Mouse (Mus musculus): ENCODE results near the gene Asb15. TPM values are rescaled to one million over a fixed set of nuclear protein-coding genes. Genes with fewer than 3 reads are reported as not detected.

The Asb15 gene
- polyA plus RNA-seq, 1 experiment = 0.01 TPM

- DNase-seq (ENCODE audit: low read depth) = no peak
- TF ChIP-seq POLR2A (IDR thresholded peaks at IDR 0.05; ENCODE audit: borderline replicate concordance, extremely low read depth, insufficient read depth, insufficient read length, poor library complexity, severe bottlenecking) = no peak
- no peak for TF ChIP-seq CTCF (IDR thresholded peaks at IDR 0.05; ENCODE audit: borderline replicate concordance, extremely low read depth, insufficient read depth, insufficient read length)
These were observed 69.6 kb downstream of the Asb15 start, which contains the start of gene Lmod2 for GRCm38 (mm10) chr6:24597500-24597899. Gene Lmod2, plus strand, starts transcription at chr6:24597762.

GRCm38 (mm10) chr6:24599179-24599578, 71.2 kb downstream of the Asb15 start:
- TF ChIP-seq CTCF (IDR thresholded peaks at IDR 0.05; ENCODE audit: borderline replicate concordance, extremely low read depth, insufficient read depth, insufficient read length) (no peak), POLR2A (IDR thresholded peaks at IDR 0.05; ENCODE audit: borderline replicate concordance, extremely low read depth, insufficient read depth, insufficient read length, poor library complexity, severe bottlenecking) (no peak)
- DNase-seq (ENCODE audit: low read depth) = no peak

DNA sequence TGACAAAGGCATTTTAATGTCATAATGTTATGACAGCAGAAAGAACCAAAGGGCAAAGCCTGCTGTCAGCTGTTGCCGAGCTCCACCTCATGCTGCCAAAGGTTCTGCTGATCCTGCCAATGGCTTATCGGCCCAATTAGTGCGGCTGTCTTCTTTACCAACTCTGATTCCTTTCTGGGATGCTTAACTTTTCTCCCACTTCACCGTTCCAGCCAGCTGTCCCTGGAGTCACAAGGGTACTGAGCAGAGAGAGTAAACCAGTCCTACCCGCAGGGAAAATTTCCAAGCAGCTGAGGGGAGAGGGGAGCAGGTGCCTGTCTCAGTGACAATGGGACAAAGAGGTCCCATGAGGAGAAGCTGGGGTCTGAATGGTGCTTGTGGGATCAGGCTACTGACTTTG, 71.7 kb downstream of the Asb15 start:
- DNase-seq (ENCODE audit: low read depth) = no peak
- no peak for TF ChIP-seq POLR2A (IDR thresholded peaks at IDR 0.05; ENCODE audit: borderline replicate concordance, extremely low read depth, insufficient read depth, insufficient read length, poor library complexity, severe bottlenecking)
- no peak for TF ChIP-seq CTCF (IDR thresholded peaks at IDR 0.05; ENCODE audit: borderline replicate concordance, extremely low read depth, insufficient read depth, insufficient read length)

- TF ChIP-seq CTCF (IDR thresholded peaks at IDR 0.05; ENCODE audit: borderline replicate concordance, extremely low read depth, insufficient read depth, insufficient read length) (no peak), POLR2A (IDR thresholded peaks at IDR 0.05; ENCODE audit: borderline replicate concordance, extremely low read depth, insufficient read depth, insufficient read length, poor library complexity, severe bottlenecking) (no peak)
- DNase-seq (ENCODE audit: low read depth) = no peak
These were observed 72.2 kb downstream of the Asb15 start for GRCm38 (mm10) chr6:24600134-24600533.

- no peak for DNase-seq (ENCODE audit: low read depth)
These were observed 72.8 kb downstream of the Asb15 start for GRCm38 (mm10) chr6:24600726-24601125.

GRCm38 (mm10) chr6:24601668-24602067, 73.7 kb downstream of the Asb15 start:
- TF ChIP-seq CTCF (IDR thresholded peaks at IDR 0.05; ENCODE audit: borderline replicate concordance, extremely low read depth, insufficient read depth, insufficient read length) (no peak), POLR2A (IDR thresholded peaks at IDR 0.05; ENCODE audit: borderline replicate concordance, extremely low read depth, insufficient read depth, insufficient read length, poor library complexity, severe bottlenecking) (no peak)
- DNase-seq (ENCODE audit: low read depth) = no peak

More at GRCm38 (mm10) chr6:24600726-24601125, 72.8 kb downstream of the Asb15 start:
- TF ChIP-seq CTCF (IDR thresholded peaks at IDR 0.05; ENCODE audit: borderline replicate concordance, extremely low read depth, insufficient read depth, insufficient read length) (no peak), POLR2A (IDR thresholded peaks at IDR 0.05; ENCODE audit: borderline replicate concordance, extremely low read depth, insufficient read depth, insufficient read length, poor library complexity, severe bottlenecking) (no peak)

DNA sequence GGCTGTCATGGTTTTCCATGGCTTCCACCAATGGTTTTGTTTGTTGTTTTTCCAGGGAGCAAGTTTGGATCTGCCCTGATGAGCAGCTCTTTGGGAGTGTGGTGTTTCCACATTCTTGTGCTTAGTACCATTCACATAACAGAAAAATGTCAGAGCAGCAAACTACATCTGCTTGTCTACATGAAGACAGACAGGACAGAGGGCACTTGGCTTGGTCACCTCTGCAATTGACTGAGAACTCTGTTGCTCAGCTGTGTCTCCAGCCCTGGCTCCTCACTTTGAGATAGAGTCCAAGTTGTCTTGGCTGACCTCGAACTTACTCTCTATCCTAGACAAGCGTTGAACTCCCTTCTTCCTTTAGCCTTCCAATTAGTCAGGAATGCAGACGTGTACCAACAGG, 74.4 kb downstream of the Asb15 start:
- no peak for DNase-seq (ENCODE audit: low read depth)
- no peak for TF ChIP-seq POLR2A (IDR thresholded peaks at IDR 0.05; ENCODE audit: borderline replicate concordance, extremely low read depth, insufficient read depth, insufficient read length, poor library complexity, severe bottlenecking)
- no peak for TF ChIP-seq CTCF (IDR thresholded peaks at IDR 0.05; ENCODE audit: borderline replicate concordance, extremely low read depth, insufficient read depth, insufficient read length)

GRCm38 (mm10) chr6:24602993-24603392, 75.0 kb downstream of the Asb15 start:
- TF ChIP-seq CTCF (IDR thresholded peaks at IDR 0.05; ENCODE audit: borderline replicate concordance, extremely low read depth, insufficient read depth, insufficient read length) (no peak), POLR2A (IDR thresholded peaks at IDR 0.05; ENCODE audit: borderline replicate concordance, extremely low read depth, insufficient read depth, insufficient read length, poor library complexity, severe bottlenecking) (no peak)
- DNase-seq (ENCODE audit: low read depth) = no peak

DNA sequence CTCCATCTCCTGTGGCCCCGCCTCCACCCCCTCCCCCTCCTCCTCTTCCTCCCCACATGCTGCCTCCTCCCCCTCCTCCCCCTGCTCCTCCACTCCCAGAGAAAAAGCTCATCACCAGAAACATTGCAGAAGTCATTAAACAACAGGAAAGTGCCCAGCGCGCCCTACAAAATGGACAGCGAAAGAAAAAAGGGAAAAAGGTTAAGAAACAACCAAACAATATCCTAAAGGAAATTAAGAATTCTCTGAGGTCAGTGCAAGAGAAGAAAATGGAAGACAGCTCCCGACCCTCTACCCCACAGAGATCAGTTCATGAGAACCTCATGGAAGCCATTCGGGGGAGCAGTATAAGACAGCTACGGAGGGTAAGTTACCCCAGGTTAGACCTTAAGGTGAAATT, 76.3 kb downstream of the Asb15 start:
- no peak for DNase-seq (ENCODE audit: low read depth)
- TF ChIP-seq CTCF (IDR thresholded peaks at IDR 0.05; ENCODE audit: borderline replicate concordance, extremely low read depth, insufficient read depth, insufficient read length) = no peak
- TF ChIP-seq POLR2A (IDR thresholded peaks at IDR 0.05; ENCODE audit: borderline replicate concordance, extremely low read depth, insufficient read depth, insufficient read length, poor library complexity, severe bottlenecking) = no peak

- TF ChIP-seq CTCF (IDR thresholded peaks at IDR 0.05; ENCODE audit: borderline replicate concordance, extremely low read depth, insufficient read depth, insufficient read length) = no peak
- TF ChIP-seq POLR2A (IDR thresholded peaks at IDR 0.05; ENCODE audit: borderline replicate concordance, extremely low read depth, insufficient read depth, insufficient read length, poor library complexity, severe bottlenecking) = no peak
These were observed 77.7 kb downstream of the Asb15 start for GRCm38 (mm10) chr6:24605631-24606030.

DNA sequence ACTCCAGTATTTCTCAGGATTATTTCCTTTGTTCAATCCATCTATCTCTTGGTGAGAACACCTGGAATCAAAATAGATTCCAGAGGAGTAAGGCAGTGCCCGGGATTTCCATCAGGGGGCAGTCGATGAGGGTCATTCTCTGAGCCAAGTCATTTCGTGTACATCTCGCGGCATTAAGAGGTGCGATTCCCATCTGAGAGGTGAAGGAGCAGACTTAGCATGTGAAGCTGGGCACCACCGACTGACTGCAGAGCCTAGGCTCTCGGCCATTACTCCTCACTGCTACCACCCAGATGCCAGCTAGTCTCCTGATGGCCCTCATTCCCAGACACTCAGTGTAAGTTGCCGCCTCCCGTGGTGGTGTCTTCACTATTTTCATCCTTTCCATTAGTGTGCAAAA, 78.6 kb downstream of the Asb15 start:
- TF ChIP-seq CTCF (IDR thresholded peaks at IDR 0.05; ENCODE audit: borderline replicate concordance, extremely low read depth, insufficient read depth, insufficient read length) = no peak
- DNase-seq (ENCODE audit: low read depth) = no peak

More at GRCm38 (mm10) chr6:24605631-24606030, 77.7 kb downstream of the Asb15 start:
- no peak for DNase-seq (ENCODE audit: low read depth)

- DNase-seq (ENCODE audit: low read depth) = no peak
- TF ChIP-seq POLR2A (IDR thresholded peaks at IDR 0.05; ENCODE audit: borderline replicate concordance, extremely low read depth, insufficient read depth, insufficient read length, poor library complexity, severe bottlenecking) (no peak), CTCF (IDR thresholded peaks at IDR 0.05; ENCODE audit: borderline replicate concordance, extremely low read depth, insufficient read depth, insufficient read length) (no peak)
These were observed 79.6 kb downstream of the Asb15 start for GRCm38 (mm10) chr6:24607531-24607930.
